Mouse (Mus musculus): ENCODE measurements around the gene Camkv.

- TF ChIP-seq CTCF (IDR thresholded peaks at IDR 0.05; ENCODE audit: extremely low read depth, insufficient read depth, insufficient read length, insufficient replicate concordance) (no peak), POLR2A (IDR thresholded peaks at IDR 0.05; ENCODE audit: low read depth, low read length) (no peak)
These were observed 8.5 kb upstream of the Camkv start for GRCm38 (mm10) chr9:107926920-107927420.
